ENCODE assay signal across 8 mouse cellular contexts in genomic region chr8:122567361-122568108, GRCm38 (mm10). TPM values are rescaled to one million over a fixed set of nuclear protein-coding genes. Genes with fewer than 3 reads are reported as not detected.
DNase-seq lines count a peak whose midpoint lies in the region; ATAC-seq and TF ChIP-seq lines count a peak whose summit lies in the region.

TSS of gene Cdt1 (plus strand) at chr8:122568015.

- no peaks in the 10 kb centered on the region for H3K27me3 ChIP-seq in heart, embryonic 12.5 days (replicated peaks)
- no peaks in the 10 kb centered on the region for H3K27me3 ChIP-seq in kidney, postnatal 0 days (ENCODE audit: insufficient read depth, low read length)
- H3K27me3 ChIP-seq in liver, embryonic 11.5 days (replicated peaks; ENCODE audit: control insufficient read depth, insufficient read depth, low read length): no peaks in the 10 kb centered on the region
- no peaks in the 10 kb centered on the region for H3K27me3 ChIP-seq in stomach, embryonic 14.5 days (ENCODE audit: control insufficient read depth, insufficient read depth, low read length)

- peak within 1 kb of the TSS; percentile 77 for H3K4me2 ChIP-seq in heart, embryonic 12.5 days
- H3K4me2 ChIP-seq in kidney, postnatal 0 days (ENCODE audit: low read length): peak within 1 kb of the TSS; percentile 92
- H3K4me2 ChIP-seq in liver, embryonic 11.5 days: peak within 1 kb of the TSS; percentile 87
- H3K4me2 ChIP-seq in stomach, embryonic 14.5 days (replicated peaks; ENCODE audit: low read depth, low read length): peak within 1 kb of the TSS; percentile 93

- H3K9ac ChIP-seq in heart, embryonic 12.5 days: peak within 1 kb of the TSS; percentile 96
- H3K9ac ChIP-seq in kidney, postnatal 0 days (ENCODE audit: low read depth, low read length): peak within 1 kb of the TSS; percentile 86
- peak within 1 kb of the TSS; percentile 99 for H3K9ac ChIP-seq in liver, embryonic 11.5 days (ENCODE audit: low read depth, low read length)
- peak within 1 kb of the TSS; percentile 94 for H3K9ac ChIP-seq in stomach, embryonic 14.5 days (replicated peaks; ENCODE audit: low read depth, low read length)

- peak; percentile 87 for ATAC-seq in erythroblast, adult 5-6 weeks (replicated peaks; ENCODE audit: low FRiP score, poor library complexity, severe bottlenecking)
- ATAC-seq in heart, embryonic 12.5 days (ENCODE audit: insufficient number of reproducible peaks, low FRiP score): peak; percentile 94
- peak; percentile 91 for ATAC-seq in kidney, postnatal 0 days (replicated peaks; ENCODE audit: low FRiP score, low read depth)
- peak; percentile 93 for ATAC-seq in liver, embryonic 11.5 days (replicated peaks; ENCODE audit: low FRiP score)
- peak; percentile 97 for ATAC-seq in stomach, embryonic 14.5 days (ENCODE audit: insufficient number of reproducible peaks, insufficient read depth, low FRiP score, low read depth)

- H3K9me3 ChIP-seq in heart, embryonic 12.5 days (replicated peaks): no peaks in the 10 kb centered on the region
- no peaks in the 10 kb centered on the region for H3K9me3 ChIP-seq in kidney, postnatal 0 days (replicated peaks; ENCODE audit: low read length)
- no peaks in the 10 kb centered on the region for H3K9me3 ChIP-seq in liver, embryonic 11.5 days (ENCODE audit: control insufficient read depth, low read length)
- no peaks in the 10 kb centered on the region for H3K9me3 ChIP-seq in stomach, embryonic 14.5 days (ENCODE audit: control insufficient read depth, low read depth, low read length)

- peaks cover 34% of the 10 kb centered on the region for H3K36me3 ChIP-seq in heart, embryonic 12.5 days
- H3K36me3 ChIP-seq in kidney, postnatal 0 days (ENCODE audit: insufficient read depth, low read length): peaks cover 24% of the 10 kb centered on the region
- H3K36me3 ChIP-seq in liver, embryonic 11.5 days (ENCODE audit: control insufficient read depth, insufficient read depth, low read length): peaks cover 35% of the 10 kb centered on the region
- H3K36me3 ChIP-seq in stomach, embryonic 14.5 days (ENCODE audit: control insufficient read depth, insufficient read depth, low read length): peaks cover 30% of the 10 kb centered on the region

- peaks cover 24% of the 10 kb centered on the region for H3K4me1 ChIP-seq in heart, embryonic 12.5 days (replicated peaks)
- peaks cover 16% of the 10 kb centered on the region for H3K4me1 ChIP-seq in kidney, postnatal 0 days (replicated peaks; ENCODE audit: insufficient read depth, low read length)
- peaks cover 32% of the 10 kb centered on the region for H3K4me1 ChIP-seq in liver, embryonic 11.5 days (replicated peaks; ENCODE audit: control insufficient read depth, insufficient read depth, low read length)
- peaks cover 19% of the 10 kb centered on the region for H3K4me1 ChIP-seq in stomach, embryonic 14.5 days (ENCODE audit: control insufficient read depth, insufficient read depth, low read length)

- no peak for TF ChIP-seq CTCF in kidney, postnatal 0 days (IDR thresholded peaks at IDR 0.05; ENCODE audit: low read depth)

- DNase-seq in B cell, adult 2 months: peak; percentile 95 to 96
- peak; percentile 98 for DNase-seq in brain, adult 2 months (ENCODE audit: low read depth, low spot score)
- peak; percentile 98 for DNase-seq in kidney, postnatal 0 days (ENCODE audit: low spot score)
- DNase-seq in liver, embryonic 11.5 days (ENCODE audit: low spot score): peak; percentile 98
- peak; percentile 97 for DNase-seq in naive thymus-derived CD4-positive, alpha-beta T cell, adult 2 months (ENCODE audit: low read depth)

- under 1% methylated on average over 62 of the region's 62 CpGs for WGBS in heart, embryonic 12.5 days
- WGBS in kidney, postnatal 0 days: under 1% methylated on average over 62 of the region's 62 CpGs
- under 1% methylated on average over 62 of the region's 62 CpGs for WGBS in liver, embryonic 11.5 days
- WGBS in stomach, embryonic 14.5 days: under 1% methylated on average over 62 of the region's 62 CpGs

- H3K4me3 ChIP-seq in heart, embryonic 12.5 days: peak within 1 kb of the TSS; percentile 95
- H3K4me3 ChIP-seq in kidney, postnatal 0 days (replicated peaks; ENCODE audit: low read depth, low read length): peak within 1 kb of the TSS; percentile 74
- peak within 1 kb of the TSS; percentile 99 for H3K4me3 ChIP-seq in liver, embryonic 11.5 days (ENCODE audit: low read depth, low read length)
- peak within 1 kb of the TSS; percentile 91 for H3K4me3 ChIP-seq in stomach, embryonic 14.5 days (ENCODE audit: low read depth, low read length)

- H3K27ac ChIP-seq in heart, embryonic 12.5 days (ENCODE audit: poor library complexity, severe bottlenecking): peak within 1 kb of the TSS; percentile 86
- peak within 1 kb of the TSS; percentile 92 for H3K27ac ChIP-seq in kidney, postnatal 0 days
- H3K27ac ChIP-seq in liver, embryonic 11.5 days (ENCODE audit: low read depth, low read length): peak within 1 kb of the TSS; percentile 98
- H3K27ac ChIP-seq in stomach, embryonic 14.5 days (ENCODE audit: low read length): peak within 1 kb of the TSS; percentile 96

RNA-seq across cellular contexts. Expression of gene Cdt1, which starts in this region (rescaled TPM):
- total RNA-seq in erythroblast, adult 5-6 weeks (2015; ENCODE audit: low replicate concordance): 16.1 and 24.2 TPM in 2 replicates
- 38.2 and 47.5 TPM in 2 replicates for total RNA-seq in erythroblast, adult 5-6 weeks (2017; ENCODE audit: low replicate concordance)
- 36.9 and 38.9 TPM in 2 replicates for polyA plus RNA-seq in heart, embryonic 12.5 days (2016; fragmentation: Nextera tagmentation; extraction: Ambion mirVana)
- 21.2 and 24.7 TPM in 2 replicates for polyA plus RNA-seq in kidney, postnatal 0 days (2015; fragmentation: Nextera tagmentation; extraction: Ambion mirVana)
- polyA plus RNA-seq in liver, embryonic 11.5 days (2014; fragmentation: Nextera tagmentation; extraction: Ambion mirVana): 93.2 and 98.2 TPM in 2 replicates
- polyA plus RNA-seq in stomach, embryonic 14.5 days (2014; fragmentation: Nextera tagmentation; extraction: Ambion mirVana): 34.8 and 36.4 TPM in 2 replicates

Comparison
In these comparisons a context has a peak if more than half of its experiments do, and no peak if none do; other contexts are left out.
1. Peak in every context shown above with its lines: DNase-seq, ATAC-seq, H3K4me3 ChIP-seq and H3K27ac ChIP-seq.